Mouse (Mus musculus): Measurements from ENCODE around the gene Rdx. TPM values are rescaled to one million over a fixed set of nuclear protein-coding genes. Genes with fewer than 3 reads are reported as not detected.
A peak's percentile ranks its signal among the peaks of the same experiment; 100 is the strongest.

Gene Rdx
- polyA plus RNA-seq, 1 experiment from 2014 or later: 71.5 TPM

GRCm38 (mm10) chr9:52110738-52111137 is 63.8 kb downstream of the Rdx start:
- H3K4me2 ChIP-seq (ENCODE audit: low read depth, low read length): no peak overlapping the region
- ATAC-seq (no peak), DNase-seq (no peak)
- H3K9me3 ChIP-seq (ENCODE audit: low read length): no peaks in the 10 kb centered on the region
- no peaks in the 10 kb centered on the region for H3K4me1 ChIP-seq (ENCODE audit: insufficient read depth)
- no peak overlapping the region for H3K4me3 ChIP-seq (ENCODE audit: low read depth, low read length)
- WGBS (ENCODE audit: insufficient replicate concordance): 48% methylated on average over 3 of the region's 3 CpGs
- TF ChIP-seq CTCF (IDR thresholded peaks at IDR 0.05; ENCODE audit: low read depth) (no peak), EP300 (IDR thresholded peaks at IDR 0.05; ENCODE audit: low read depth) (peak; percentile 88)
- no peak overlapping the region for H3K9ac ChIP-seq (replicated peaks)
- H3K27me3 ChIP-seq (ENCODE audit: insufficient read depth, low read length): no peaks in the 10 kb centered on the region
- no peaks in the 10 kb centered on the region for H3K36me3 ChIP-seq (replicated peaks; ENCODE audit: insufficient read depth, low read length)
- no peak overlapping the region for H3K27ac ChIP-seq (ENCODE audit: low read depth)

DNA sequence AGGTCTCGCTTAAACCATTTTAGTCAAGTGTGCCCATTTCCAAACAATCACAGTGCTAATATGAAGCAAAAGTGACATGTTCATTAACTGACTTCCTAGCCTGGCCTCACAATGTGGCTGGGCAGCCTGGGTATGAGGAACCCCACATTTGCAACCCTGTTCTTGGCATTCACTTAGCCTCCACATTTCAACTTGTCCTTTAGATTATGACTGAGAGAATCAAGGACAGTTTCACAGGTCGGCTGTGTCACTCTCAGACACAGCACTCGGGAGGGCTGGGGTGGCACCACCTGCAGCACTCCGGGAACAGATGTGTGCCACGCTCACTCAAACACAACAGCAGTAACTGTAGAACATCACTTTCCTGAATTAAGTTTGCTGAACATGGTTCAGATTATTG is 66.1 kb downstream of the Rdx start:
- H3K9ac ChIP-seq (replicated peaks): no peak overlapping the region
- no peaks in the 10 kb centered on the region for H3K9me3 ChIP-seq (ENCODE audit: low read length)
- no peaks in the 10 kb centered on the region for H3K27me3 ChIP-seq (ENCODE audit: insufficient read depth, low read length)
- 85% methylated on average over 5 of the region's 5 CpGs for WGBS (ENCODE audit: insufficient replicate concordance)
- DNase-seq: no peak
- peaks cover 11% of the 10 kb centered on the region; the same call in 1 of the 2 replicates for H3K36me3 ChIP-seq (replicated peaks; ENCODE audit: insufficient read depth, low read length)
- no peaks in the 10 kb centered on the region for H3K4me1 ChIP-seq (ENCODE audit: insufficient read depth)
- no peak overlapping the region for H3K27ac ChIP-seq (ENCODE audit: low read depth)
- H3K4me2 ChIP-seq (ENCODE audit: low read depth, low read length): no peak overlapping the region
- TF ChIP-seq EP300 (IDR thresholded peaks at IDR 0.05; ENCODE audit: low read depth) (no peak), CTCF (IDR thresholded peaks at IDR 0.05; ENCODE audit: low read depth) (no peak)
- H3K4me3 ChIP-seq (ENCODE audit: low read depth, low read length): no peak overlapping the region
- no peak for ATAC-seq

DNA sequence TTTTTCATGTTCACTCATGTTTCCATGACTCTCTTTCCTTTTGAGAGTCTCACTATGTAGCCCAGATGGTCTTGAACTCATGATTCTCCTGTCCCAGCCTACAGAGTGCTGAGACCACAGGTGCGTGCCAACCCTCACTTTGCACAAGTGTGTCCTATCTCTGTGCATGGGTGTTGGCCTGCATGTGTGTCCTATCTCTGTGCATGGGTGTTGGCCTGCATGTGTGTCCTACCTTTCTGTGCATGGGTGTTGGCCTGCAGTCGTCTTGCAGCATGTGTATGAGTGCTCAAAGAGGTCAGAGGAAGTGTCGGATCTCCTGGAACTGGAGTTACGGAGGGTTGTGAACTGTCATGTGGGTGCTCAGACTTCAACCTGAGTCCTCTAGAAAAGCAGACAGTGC is 72.2 kb downstream of the Rdx start:
- 69% methylated on average over 4 of the region's 4 CpGs for WGBS (ENCODE audit: insufficient replicate concordance)

GRCm38 (mm10) chr9:52125225-52125624 is 78.3 kb downstream of the Rdx start:
- H3K27ac ChIP-seq (ENCODE audit: low read depth): no peak overlapping the region
- H3K9ac ChIP-seq (replicated peaks): no peak overlapping the region
- no peaks in the 10 kb centered on the region for H3K27me3 ChIP-seq (ENCODE audit: insufficient read depth, low read length)
- H3K36me3 ChIP-seq (replicated peaks; ENCODE audit: insufficient read depth, low read length): peaks cover 8% of the 10 kb centered on the region; the same call in 1 of the 2 replicates
- no peaks in the 10 kb centered on the region for H3K9me3 ChIP-seq (ENCODE audit: low read length)
- no peak overlapping the region for H3K4me3 ChIP-seq (ENCODE audit: low read depth, low read length)
- TF ChIP-seq EP300 (IDR thresholded peaks at IDR 0.05; ENCODE audit: low read depth) (no peak), CTCF (IDR thresholded peaks at IDR 0.05; ENCODE audit: low read depth) (no peak)
- DNase-seq: no peak
- H3K4me2 ChIP-seq (ENCODE audit: low read depth, low read length): no peak overlapping the region
- 78% methylated on average over 6 of the region's 6 CpGs for whole genome bisulfite sequencing (ENCODE audit: insufficient replicate concordance)
- ATAC-seq: no peak
- H3K4me1 ChIP-seq (ENCODE audit: insufficient read depth): no peaks in the 10 kb centered on the region

More for the DNA sequence above, 72.2 kb downstream of the Rdx start:
- Histone ChIP-seq H3K9me3 (ENCODE audit: low read length) (no peaks in the 10 kb centered on the region), H3K27ac (ENCODE audit: low read depth) (no peak overlapping the region), H3K36me3 (replicated peaks; ENCODE audit: insufficient read depth, low read length) (peaks cover 11% of the 10 kb centered on the region; the same call in 1 of the 2 replicates), H3K4me2 (ENCODE audit: low read depth, low read length) (no peak overlapping the region), H3K9ac (replicated peaks) (no peak overlapping the region), H3K27me3 (ENCODE audit: insufficient read depth, low read length) (no peaks in the 10 kb centered on the region), H3K4me1 (ENCODE audit: insufficient read depth) (no peaks in the 10 kb centered on the region), H3K4me3 (ENCODE audit: low read depth, low read length) (no peak overlapping the region)
- no peak for ATAC-seq
- no peak for DNase-seq
- TF ChIP-seq EP300 (IDR thresholded peaks at IDR 0.05; ENCODE audit: low read depth) (no peak), CTCF (IDR thresholded peaks at IDR 0.05; ENCODE audit: low read depth) (no peak)

DNA sequence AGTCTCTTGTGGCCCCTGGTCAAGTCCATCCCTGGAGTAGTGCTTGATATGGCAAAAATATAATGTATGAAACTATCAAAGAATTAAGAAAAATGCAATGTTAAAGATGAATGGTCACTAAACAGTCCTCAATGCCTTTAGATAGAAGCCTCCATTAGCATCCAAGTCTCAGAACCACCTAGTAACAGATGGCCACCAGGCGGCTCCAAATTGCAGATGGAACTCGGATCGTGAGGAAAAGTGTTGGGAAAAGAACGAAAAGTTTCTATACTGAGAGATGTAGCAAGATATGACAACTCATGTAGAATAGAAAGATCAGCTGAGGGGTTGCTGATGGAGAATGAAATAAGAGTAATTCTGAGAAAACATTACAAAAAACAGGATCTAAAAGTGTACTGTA is 83.4 kb downstream of the Rdx start:
- 71% methylated on average over 4 of the region's 4 CpGs for WGBS (ENCODE audit: insufficient replicate concordance)
- Histone ChIP-seq H3K27ac (ENCODE audit: low read depth) (no peak overlapping the region), H3K9ac (replicated peaks) (no peak overlapping the region), H3K27me3 (ENCODE audit: insufficient read depth, low read length) (no peaks in the 10 kb centered on the region), H3K9me3 (ENCODE audit: low read length) (no peaks in the 10 kb centered on the region), H3K4me3 (ENCODE audit: low read depth, low read length) (no peak overlapping the region), H3K4me1 (ENCODE audit: insufficient read depth) (no peaks in the 10 kb centered on the region), H3K4me2 (ENCODE audit: low read depth, low read length) (no peak overlapping the region), H3K36me3 (replicated peaks; ENCODE audit: insufficient read depth, low read length) (peaks cover 5% of the 10 kb centered on the region; the same call in 1 of the 2 replicates)
- DNase-seq (no peak), ATAC-seq (no peak)
- peak; percentile 39; the same call in 1 of the 2 replicates for TF ChIP-seq CTCF (IDR thresholded peaks at IDR 0.05; ENCODE audit: low read depth)
- TF ChIP-seq EP300 (IDR thresholded peaks at IDR 0.05; ENCODE audit: low read depth): no peak

DNA sequence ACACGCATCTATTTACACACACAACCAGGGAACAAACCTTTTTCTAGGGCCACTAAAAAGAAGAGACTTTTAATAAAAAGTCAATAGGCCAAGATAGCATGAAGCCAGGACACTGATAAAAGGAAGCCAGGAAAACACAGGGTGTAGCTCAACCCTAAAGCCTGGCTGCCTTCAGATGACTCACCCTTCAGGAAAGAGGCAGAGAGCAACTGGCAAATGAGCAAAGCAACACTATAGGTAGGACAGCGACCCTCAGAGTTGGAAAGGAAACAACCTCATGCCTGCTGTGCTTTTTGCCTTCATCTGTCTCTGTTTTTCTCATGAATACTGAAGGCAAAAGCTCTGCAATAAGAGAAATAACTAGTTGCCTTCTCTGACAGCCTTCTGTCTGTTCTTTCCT is 85.8 kb downstream of the Rdx start:
- Histone ChIP-seq H3K4me1 (ENCODE audit: insufficient read depth) (no peaks in the 10 kb centered on the region), H3K27ac (ENCODE audit: low read depth) (no peak overlapping the region), H3K4me3 (ENCODE audit: low read depth, low read length) (no peak overlapping the region), H3K9me3 (ENCODE audit: low read length) (no peaks in the 10 kb centered on the region), H3K27me3 (ENCODE audit: insufficient read depth, low read length) (no peaks in the 10 kb centered on the region), H3K9ac (replicated peaks) (no peak overlapping the region), H3K4me2 (ENCODE audit: low read depth, low read length) (no peak overlapping the region), H3K36me3 (replicated peaks; ENCODE audit: insufficient read depth, low read length) (no peaks in the 10 kb centered on the region)
- TF ChIP-seq EP300 (IDR thresholded peaks at IDR 0.05; ENCODE audit: low read depth): no peak
- TF ChIP-seq CTCF (IDR thresholded peaks at IDR 0.05; ENCODE audit: low read depth): no peak
- ATAC-seq (no peak), DNase-seq (no peak)
- 58% methylated on average over 2 of the region's 2 CpGs for WGBS (ENCODE audit: insufficient replicate concordance)

Small RNA genes lying within 50 kb of the gene (microRNA-seq; reads per million reads assigned to microRNA genes)
- gene Gm27686 (not detected), gene Mir6244 (not detected)

Other genes with a start within 250 kb of the Rdx start
- 135 and 150 TPM in 2 replicates for gene Fdx1, start 83.6 kb upstream of the Rdx start, polyA plus RNA-seq (2015; fragmentation: Nextera tagmentation; extraction: Ambion mirVana)
- 0.72 and 0.75 TPM in 2 replicates for gene Zc3h12c, start 121.4 kb downstream of the Rdx start, polyA plus RNA-seq (2015; fragmentation: Nextera tagmentation; extraction: Ambion mirVana)

Data from liver, postnatal 0 days (tissue).